Mouse (Mus musculus) kidney, embryonic 16.5 days (tissue): ENCODE measurements around the gene Spint2. TPM values are rescaled to one million over a fixed set of nuclear protein-coding genes. Genes with fewer than 3 reads are reported as not detected.
A peak's percentile ranks its signal among the peaks of the same experiment; 100 is the strongest.

ENCODE experiments used
- ATAC-seq: fragments of 200-750 bp; cut with Nextera tagmentation; 2 replicates; pipeline ENCODE4 v1.8.0; 2017; ENCODE audit warnings: moderate TSS enrichment; ENCODE audit not compliant: low FRiP score, low TSS enrichment
- H3K27ac ChIP-seq: fragments of 300-500 bp; sonication (generic); 2 replicates; pipeline ENCODE4 v1.5.1; 2014; ENCODE audit warnings: low read length
- H3K27me3 ChIP-seq: fragments of 300-500 bp; sonication (generic); 2 replicates; pipeline ENCODE4 v1.6.1; 2014; ENCODE audit warnings: low read length, control low read depth, mixed read lengths; ENCODE audit not compliant: insufficient read depth
- H3K36me3 ChIP-seq: fragments of 300-500 bp; sonication (generic); 2 replicates; pipeline ENCODE4 v1.6.1; 2014; ENCODE audit warnings: low read length, control low read depth, mixed read lengths; ENCODE audit not compliant: insufficient read depth
- H3K4me1 ChIP-seq: fragments of 300-500 bp; sonication (generic); 2 replicates; pipeline ENCODE4 v1.6.1; 2014; ENCODE audit warnings: low read length, control low read depth, mixed read lengths; ENCODE audit not compliant: insufficient read depth
- H3K4me2 ChIP-seq: fragments of 300-500 bp; sonication (generic); replicated peaks from 2 replicates; pipeline ENCODE4 v1.6.1; 2014; ENCODE audit warnings: low read depth, low read length
- H3K4me3 ChIP-seq: fragments of 300-500 bp; sonication (generic); 2 replicates; pipeline ENCODE4 v1.5.1; 2014; ENCODE audit warnings: mild to moderate bottlenecking, low read length
- H3K9ac ChIP-seq: fragments of 300-500 bp; sonication (generic); replicated peaks from 2 replicates; pipeline ENCODE4 v1.6.1; 2014; ENCODE audit warnings: low read length
- H3K9me3 ChIP-seq: fragments of 300-500 bp; sonication (generic); 2 replicates; pipeline ENCODE4 v1.6.1; 2016; ENCODE audit warnings: low read length, control low read depth
- WGBS: fragments of 180-500 bp; shearing (Covaris S2); extraction: QIAGEN DNeasy Blood & Tissue Kit; methylation state at CpG from one replicate; pipeline ENCODE4 v1.1.7; 2014; 5-methylcytosine and 5-hydroxymethylcytosine counted together
- polyA plus RNA-seq: library from polyadenylated mRNA; unstranded; fragments of >200 nt; fragmentation: Nextera tagmentation; extraction: Ambion mirVana; gene quantifications from 2 replicates; pipeline ENCODE4 v1.2.1, GENCODE M21; 2015

Spint2 gene
- polyA plus RNA-seq, 1 experiment from 2014 or later = 295 TPM

GRCm38 (mm10) chr7:29232247-29233013, 49.3 kb downstream of the Spint2 start, which contains the start of gene Kcnk6:
Kcnk6 (minus strand) TSS chr7:29232515.
- Histone ChIP-seq H3K9me3 (no peaks in the 10 kb centered on the region), H3K9ac (peak within 1 kb of the TSS; percentile 76), H3K4me2 (peak within 1 kb of the TSS; percentile 96), H3K27me3 (peaks cover 22% of the 10 kb centered on the region), H3K4me3 (peak within 1 kb of the TSS; percentile 62), H3K36me3 (no peaks in the 10 kb centered on the region), H3K27ac (0 out of 2 replicates have a peak within 1 kb of the TSS, but pooled peaks have one; percentile 8), H3K4me1 (peaks cover 6% of the 10 kb centered on the region; the same call in 1 of the 2 replicates)
- ATAC-seq = peak; percentile 28; the same call in 1 of the 2 replicates
- WGBS = 1% methylated on average over 62 of the region's 62 CpGs

GRCm38 (mm10) chr7:29231517-29231916, 50.2 kb downstream of the Spint2 start:
- Histone ChIP-seq H3K4me3 (peak overlapping the region; percentile 62), H3K9me3 (no peaks in the 10 kb centered on the region), H3K27me3 (peaks cover 22% of the 10 kb centered on the region), H3K36me3 (no peaks in the 10 kb centered on the region), H3K4me2 (peak overlapping the region; percentile 96), H3K27ac (0 out of 2 replicates have a peak overlapping the region, but pooled peaks have one; percentile 8), H3K4me1 (peaks cover 6% of the 10 kb centered on the region; the same call in 1 of the 2 replicates), H3K9ac (peak overlapping the region; percentile 76)
- 0 out of 2 replicates have a peak, but pooled peaks have one; percentile 4 for ATAC-seq
- 55% methylated on average over 3 of the region's 3 CpGs for WGBS

DNA sequence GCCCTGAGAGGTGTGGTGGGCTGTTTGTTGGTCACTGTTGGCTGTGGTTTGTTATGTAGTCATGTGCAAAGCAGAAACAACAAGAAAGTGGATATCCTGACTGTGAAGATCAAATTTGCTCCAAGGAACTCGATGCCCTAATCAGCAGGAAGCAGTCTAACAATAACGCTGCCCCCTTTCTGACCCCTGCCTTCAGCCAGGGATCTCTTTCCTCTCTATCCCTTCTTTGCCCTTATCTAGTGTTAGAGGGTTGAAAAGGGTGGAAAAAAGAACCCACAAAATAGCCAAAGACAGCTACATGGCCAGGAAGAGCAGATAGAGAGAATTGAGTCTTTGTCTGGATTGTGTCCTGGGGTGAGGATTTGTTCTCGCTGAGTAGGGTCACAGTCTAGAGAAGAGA, 51.2 kb downstream of the Spint2 start:
- no peak overlapping the region; the same call in 1 of the 2 replicates for H3K4me2 ChIP-seq
- H3K27me3 ChIP-seq = peaks cover 22% of the 10 kb centered on the region
- H3K27ac ChIP-seq = no peak overlapping the region
- H3K4me3 ChIP-seq = no peak overlapping the region
- ATAC-seq = no peak
- no peaks in the 10 kb centered on the region for H3K36me3 ChIP-seq
- H3K9ac ChIP-seq = no peak overlapping the region
- no peaks in the 10 kb centered on the region for H3K9me3 ChIP-seq
- 43% methylated on average over 3 of the region's 3 CpGs for WGBS
- peaks cover 7% of the 10 kb centered on the region for H3K4me1 ChIP-seq

DNA sequence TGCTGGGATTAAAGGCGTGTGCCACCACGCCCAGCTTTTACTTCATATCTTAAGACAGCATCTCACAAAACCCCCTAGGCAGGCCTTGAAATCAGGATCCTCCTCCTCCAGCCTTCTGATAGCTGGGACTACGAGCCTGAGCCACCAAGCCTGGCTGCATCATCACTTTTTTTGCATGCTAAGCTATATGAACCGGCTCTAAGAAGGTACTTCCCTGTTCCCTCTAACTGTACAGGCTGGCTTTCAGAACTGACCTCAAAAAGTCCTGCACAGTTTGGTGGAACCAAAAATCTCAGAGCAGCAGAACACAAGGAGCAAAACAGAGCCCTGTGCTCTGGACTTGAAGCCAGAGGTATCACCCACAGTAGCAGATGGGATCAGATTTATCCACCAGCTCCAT, 53.5 kb downstream of the Spint2 start:
- ATAC-seq = no peak
- H3K9me3 ChIP-seq = no peaks in the 10 kb centered on the region
- WGBS = 77% methylated on average over 4 of the region's 4 CpGs
- no peak overlapping the region for H3K9ac ChIP-seq
- peaks cover 16% of the 10 kb centered on the region for H3K4me1 ChIP-seq
- no peak overlapping the region for H3K27ac ChIP-seq
- H3K4me2 ChIP-seq = no peak overlapping the region
- H3K4me3 ChIP-seq = no peak overlapping the region
- H3K27me3 ChIP-seq = peaks cover 22% of the 10 kb centered on the region
- H3K36me3 ChIP-seq = no peaks in the 10 kb centered on the region

DNA sequence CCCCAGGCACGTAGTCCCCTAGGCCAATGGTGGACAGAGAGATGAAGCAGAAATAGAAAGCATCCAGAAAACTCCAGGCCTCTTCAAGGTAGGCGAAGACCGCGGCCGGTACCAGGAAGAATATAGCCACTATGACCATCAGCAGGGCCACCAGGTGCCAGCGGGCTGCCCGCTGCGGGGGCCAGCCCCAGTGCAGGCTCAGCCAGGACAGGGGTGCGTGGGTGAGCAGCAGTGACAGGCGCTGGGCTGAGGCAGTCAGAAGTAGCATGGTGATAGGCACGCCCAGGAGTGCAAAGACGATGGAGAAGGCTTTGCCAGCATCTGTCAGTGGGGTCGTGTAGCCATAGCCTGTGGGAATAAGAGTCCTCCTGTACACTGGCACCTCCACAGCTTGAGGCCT, 56.2 kb downstream of the Spint2 start:
- ATAC-seq = no peak
- peaks cover 10% of the 10 kb centered on the region for H3K4me1 ChIP-seq
- peak overlapping the region; percentile 35; the same call in 1 of the 2 replicates for H3K4me2 ChIP-seq

GRCm38 (mm10) chr7:29224756-29225394, 56.8 kb downstream of the Spint2 start:
- Histone ChIP-seq H3K4me3 (peak overlapping the region; percentile 11; the same call in 1 of the 2 replicates), H3K9ac (peak overlapping the region; percentile 15; the same call in 1 of the 2 replicates), H3K9me3 (peaks cover 9% of the 10 kb centered on the region), H3K4me1 (peaks cover 10% of the 10 kb centered on the region), H3K27ac (no peak overlapping the region), H3K4me2 (peak overlapping the region; percentile 35), H3K27me3 (no peaks in the 10 kb centered on the region), H3K36me3 (0 out of 2 replicates have a peak, but pooled peaks cover 6% of the 10 kb centered on the region)
- ATAC-seq = 0 out of 2 replicates have a peak, but pooled peaks have one; percentile 55
- WGBS = 17% methylated on average over 16 of the region's 16 CpGs

More for the DNA sequence above, 56.2 kb downstream of the Spint2 start:
- H3K9ac ChIP-seq = no peak overlapping the region
- H3K4me3 ChIP-seq = no peak overlapping the region
- no peak overlapping the region for H3K27ac ChIP-seq
- 69% methylated on average over 13 of the region's 13 CpGs for WGBS
- peaks cover 1% of the 10 kb centered on the region; the same call in 1 of the 2 replicates for H3K27me3 ChIP-seq
- H3K36me3 ChIP-seq = no peaks in the 10 kb centered on the region
- H3K9me3 ChIP-seq = peaks cover 3% of the 10 kb centered on the region

- Histone ChIP-seq H3K27ac (no peak overlapping the region), H3K9me3 (peaks cover 34% of the 10 kb centered on the region), H3K36me3 (0 out of 2 replicates have a peak, but pooled peaks cover 6% of the 10 kb centered on the region), H3K27me3 (no peaks in the 10 kb centered on the region), H3K9ac (no peak overlapping the region), H3K4me2 (no peak overlapping the region), H3K4me1 (peaks cover 14% of the 10 kb centered on the region; the same call in 1 of the 2 replicates), H3K4me3 (no peak overlapping the region)
- no peak for ATAC-seq
- 49% methylated on average over 15 of the region's 15 CpGs for WGBS
These were observed 66.9 kb downstream of the Spint2 start for GRCm38 (mm10) chr7:29214846-29215245.

DNA sequence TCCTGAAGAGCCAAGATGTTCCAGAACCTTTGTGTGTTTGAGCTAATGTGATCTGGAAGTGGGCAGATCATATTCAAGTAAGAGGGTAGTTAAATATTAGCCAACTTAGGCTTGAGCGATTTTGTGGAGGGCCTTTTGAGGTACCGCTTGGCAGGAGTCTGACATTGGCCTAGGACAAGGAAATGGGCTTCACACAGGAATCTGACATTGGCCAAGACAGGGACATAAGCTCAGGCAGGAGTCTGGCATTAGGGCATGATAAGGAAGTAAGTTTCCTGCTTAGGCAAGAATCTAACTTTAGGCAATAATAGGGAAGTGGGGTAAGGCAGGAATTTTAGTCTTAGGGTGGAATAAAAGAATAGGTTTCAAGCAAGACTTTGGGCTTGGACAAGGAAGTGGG, 67.5 kb downstream of the Spint2 start:
- WGBS = 54% methylated on average over 2 of the region's 2 CpGs
- ATAC-seq = no peak
- H3K36me3 ChIP-seq = 0 out of 2 replicates have a peak, but pooled peaks cover 4% of the 10 kb centered on the region
- peaks cover 28% of the 10 kb centered on the region for H3K9me3 ChIP-seq
- no peak overlapping the region for H3K9ac ChIP-seq
- peaks cover 14% of the 10 kb centered on the region; the same call in 1 of the 2 replicates for H3K4me1 ChIP-seq
- H3K4me2 ChIP-seq = peak overlapping the region; percentile 36; the same call in 1 of the 2 replicates
- H3K27ac ChIP-seq = no peak overlapping the region
- no peak overlapping the region for H3K4me3 ChIP-seq
- H3K27me3 ChIP-seq = no peaks in the 10 kb centered on the region

GRCm38 (mm10) chr7:29213675-29214082, 68.0 kb downstream of the Spint2 start, which contains the start of gene Catsperg1:
Catsperg1 (minus strand) TSS chr7:29214035.
- Histone ChIP-seq H3K27ac (no peak within 1 kb of the TSS), H3K9me3 (peaks cover 23% of the 10 kb centered on the region), H3K4me1 (peaks cover 14% of the 10 kb centered on the region; the same call in 1 of the 2 replicates), H3K9ac (no peak within 1 kb of the TSS), H3K36me3 (0 out of 2 replicates have a peak, but pooled peaks cover 4% of the 10 kb centered on the region), H3K4me2 (peak within 1 kb of the TSS; percentile 36), H3K27me3 (no peaks in the 10 kb centered on the region), H3K4me3 (peak within 1 kb of the TSS; percentile 11; the same call in 1 of the 2 replicates)
- 2% methylated on average over 20 of the region's 20 CpGs for WGBS
- peak; percentile 71 for ATAC-seq
